Mouse (Mus musculus): ENCODE measurements around the gene Olfr67. TPM values are rescaled to one million over a fixed set of nuclear protein-coding genes. Genes with fewer than 3 reads are reported as not detected.

The Olfr67 gene
- not detected in 2 replicates for polyA plus RNA-seq (2012; ENCODE audit: low replicate concordance)

GRCm38 (mm10) chr7:103791721-103792120 lies at the start of gene Olfr67:
Gene Olfr67, minus strand, starts transcription at chr7:103791821.

GRCm38 (mm10) chr7:103840268-103840667 lies 48.6 kb upstream of the Olfr67 start, which contains the start of gene Hbb-bh2:
Gene Hbb-bh2, minus strand, starts transcription at chr7:103840520.

GRCm38 (mm10) chr7:103827808-103828207 lies 36.2 kb upstream of the Olfr67 start, which contains the start of gene Hbb-bs:
Gene Hbb-bs, minus strand, starts transcription at chr7:103828096.

GRCm38 (mm10) chr7:103813766-103814165 lies 22.1 kb upstream of the Olfr67 start, which contains the start of gene Hbb-bt:
Gene Hbb-bt, minus strand, starts transcription at chr7:103813996.

GRCm38 (mm10) chr7:103779598-103779997 lies 12.0 kb downstream of the Olfr67 start, which contains the start of gene Olfr68:
Gene Olfr68, minus strand, starts transcription at chr7:103779698.

GRCm38 (mm10) chr7:103771494-103771893 lies 20.1 kb downstream of the Olfr67 start, which contains the start of gene Olfr69:
Gene Olfr69, minus strand, starts transcription at chr7:103771594.

GRCm38 (mm10) chr7:103757233-103757632 lies 34.4 kb downstream of the Olfr67 start, which contains the start of gene Olfr630:
Gene Olfr630, minus strand, starts transcription at chr7:103757333.

GRCm38 (mm10) chr7:103744843-103745242 lies 46.8 kb downstream of the Olfr67 start, which contains the start of gene Olfr629:
Gene Olfr629, minus strand, starts transcription at chr7:103744943.

Other genes starting within 250 kb of the Olfr67 start
- not detected in 2 replicates for gene Olfr612, start 249.1 kb downstream of the Olfr67 start, polyA plus RNA-seq (2012; ENCODE audit: low replicate concordance)
- not detected in 2 replicates for gene Olfr613, start 243.7 kb downstream of the Olfr67 start, polyA plus RNA-seq (2012; ENCODE audit: low replicate concordance)
- gene Olfr615, start 235.7 kb downstream of the Olfr67 start, polyA plus RNA-seq (2012; ENCODE audit: low replicate concordance) = not detected in 2 replicates
- gene Olfr616, start 222.7 kb downstream of the Olfr67 start, polyA plus RNA-seq (2012; ENCODE audit: low replicate concordance) = not detected in 2 replicates
- gene Olfr617, start 218.8 kb downstream of the Olfr67 start, polyA plus RNA-seq (2012; ENCODE audit: low replicate concordance) = not detected in 2 replicates
- gene Olfr618, start 201.7 kb downstream of the Olfr67 start, polyA plus RNA-seq (2012; ENCODE audit: low replicate concordance) = 0.15 TPM in 1 of 2 replicates, not detected in the other
- gene Olfr619, start 191.2 kb downstream of the Olfr67 start, polyA plus RNA-seq (2012; ENCODE audit: low replicate concordance) = not detected in 2 replicates
- gene Olfr620, start 179.3 kb downstream of the Olfr67 start, polyA plus RNA-seq (2012; ENCODE audit: low replicate concordance) = not detected in 2 replicates
- gene Olfr622, start 149.1 kb downstream of the Olfr67 start, polyA plus RNA-seq (2012; ENCODE audit: low replicate concordance) = not detected in 2 replicates
- not detected in 2 replicates for gene Olfr623, start 128.1 kb downstream of the Olfr67 start, polyA plus RNA-seq (2012; ENCODE audit: low replicate concordance)
- gene Olfr624, start 120.6 kb downstream of the Olfr67 start, polyA plus RNA-seq (2012; ENCODE audit: low replicate concordance) = not detected in 2 replicates
- gene Olfr625-ps1, start 109.1 kb downstream of the Olfr67 start, polyA plus RNA-seq (2012; ENCODE audit: low replicate concordance) = not detected in 2 replicates
- not detected in 2 replicates for gene Olfr243, start 77.2 kb downstream of the Olfr67 start, polyA plus RNA-seq (2012; ENCODE audit: low replicate concordance)
- not detected in 2 replicates for gene Olfr628, start 61.4 kb downstream of the Olfr67 start, polyA plus RNA-seq (2012; ENCODE audit: low replicate concordance)
- gene Olfr629, start 46.9 kb downstream of the Olfr67 start, polyA plus RNA-seq (2012; ENCODE audit: low replicate concordance) = not detected in 2 replicates
- gene Olfr630, start 34.5 kb downstream of the Olfr67 start, polyA plus RNA-seq (2012; ENCODE audit: low replicate concordance) = not detected in 2 replicates
- gene Olfr69, start 20.2 kb downstream of the Olfr67 start, polyA plus RNA-seq (2012; ENCODE audit: low replicate concordance) = not detected in 2 replicates
- gene Olfr68, start 12.1 kb downstream of the Olfr67 start, polyA plus RNA-seq (2012; ENCODE audit: low replicate concordance) = not detected in 2 replicates
- 80.8 and 4,115 TPM in 2 replicates for gene Hbb-bt, start 22.2 kb upstream of the Olfr67 start, polyA plus RNA-seq (2012; ENCODE audit: low replicate concordance)
- gene Hbb-bs, start 36.3 kb upstream of the Olfr67 start, polyA plus RNA-seq (2012; ENCODE audit: low replicate concordance) = 6,525 and 69,736 TPM in 2 replicates
- not detected in 2 replicates for gene Hbb-bh2, start 48.7 kb upstream of the Olfr67 start, polyA plus RNA-seq (2012; ENCODE audit: low replicate concordance)
- not detected in 2 replicates for gene Hbb-bh1, start 51.3 kb upstream of the Olfr67 start, polyA plus RNA-seq (2012; ENCODE audit: low replicate concordance)
- gene Hbb-y, start 61.4 kb upstream of the Olfr67 start, polyA plus RNA-seq (2012; ENCODE audit: low replicate concordance) = not detected in 2 replicates
- gene Olfr66, start 94.4 kb upstream of the Olfr67 start, polyA plus RNA-seq (2012; ENCODE audit: low replicate concordance) = 0.15 TPM in 1 of 2 replicates, not detected in the other
- not detected in 2 replicates for gene Olfr64, start 102.7 kb upstream of the Olfr67 start, polyA plus RNA-seq (2012; ENCODE audit: low replicate concordance)
- gene Olfr65, start 111.7 kb upstream of the Olfr67 start, polyA plus RNA-seq (2012; ENCODE audit: low replicate concordance) = not detected in 2 replicates
- gene Olfr631, start 137.0 kb upstream of the Olfr67 start, polyA plus RNA-seq (2012; ENCODE audit: low replicate concordance) = not detected in 2 replicates
- gene Olfr632, start 142.5 kb upstream of the Olfr67 start, polyA plus RNA-seq (2012; ENCODE audit: low replicate concordance) = not detected in 2 replicates
- gene Olfr633, start 152.6 kb upstream of the Olfr67 start, polyA plus RNA-seq (2012; ENCODE audit: low replicate concordance) = not detected in 2 replicates
- 0.02 and 0.03 TPM in 2 replicates for gene Olfr635, start 179.3 kb upstream of the Olfr67 start, polyA plus RNA-seq (2012; ENCODE audit: low replicate concordance)
- gene Olfr638, start 206.9 kb upstream of the Olfr67 start, polyA plus RNA-seq (2012; ENCODE audit: low replicate concordance) = not detected in 2 replicates
- gene Olfr639, start 225.5 kb upstream of the Olfr67 start, polyA plus RNA-seq (2012; ENCODE audit: low replicate concordance) = not detected in 2 replicates
- gene Olfr640, start 233.8 kb upstream of the Olfr67 start, polyA plus RNA-seq (2012; ENCODE audit: low replicate concordance) = not detected in 2 replicates
- not detected in 2 replicates for gene Olfr641, start 243.6 kb upstream of the Olfr67 start, polyA plus RNA-seq (2012; ENCODE audit: low replicate concordance)